Mouse (Mus musculus) 416B (cell line): ENCODE results near the gene Ctf2.

Source experiments
- DNase-seq: peaks from one replicate; pipeline ENCODE4 v3.0.0; 2011; ENCODE audit warnings: low read depth

Gene Ctf2

DNA sequence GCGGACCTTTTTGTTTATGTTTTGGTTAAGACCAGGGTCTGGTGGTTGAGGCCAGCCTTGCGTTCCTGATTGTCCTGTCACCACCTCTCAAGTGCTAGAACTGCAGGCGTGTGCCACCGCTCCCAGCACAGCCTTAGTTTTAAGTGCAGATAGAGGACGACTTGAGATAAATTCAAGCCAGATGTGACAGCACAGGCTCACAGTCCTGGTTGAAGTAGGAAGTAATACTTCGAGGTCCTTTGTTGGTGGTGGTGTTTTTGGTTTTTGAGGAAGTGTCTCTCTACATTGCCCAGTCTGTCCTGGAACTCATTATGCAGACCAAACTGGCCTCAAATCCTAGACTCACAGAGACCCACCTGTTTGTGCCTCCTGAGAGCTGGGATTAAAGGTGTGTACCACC is 27.8 kb upstream of the Ctf2 start:
- DNase-seq, result no peak

DNA sequence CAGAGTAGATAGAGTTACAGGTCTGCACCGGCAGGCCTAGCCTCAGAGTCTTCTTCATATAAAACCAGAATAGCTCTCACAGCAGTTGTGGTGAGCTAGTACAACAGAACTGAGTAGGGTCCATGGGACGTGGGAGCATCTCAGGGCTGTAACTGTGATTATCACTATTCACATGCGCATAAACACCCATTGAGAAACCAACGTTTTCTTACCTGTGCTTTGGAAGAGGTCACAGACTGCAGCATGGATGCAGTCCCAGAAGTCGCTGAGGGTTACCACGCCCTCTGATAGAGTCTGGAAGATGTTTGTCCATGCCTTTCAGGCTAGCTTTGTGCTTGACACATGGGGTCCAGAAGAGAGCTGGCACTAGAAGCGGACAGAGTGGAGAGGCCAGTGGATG is 21.8 kb upstream of the Ctf2 start:
- no peak for DNase-seq

DNA sequence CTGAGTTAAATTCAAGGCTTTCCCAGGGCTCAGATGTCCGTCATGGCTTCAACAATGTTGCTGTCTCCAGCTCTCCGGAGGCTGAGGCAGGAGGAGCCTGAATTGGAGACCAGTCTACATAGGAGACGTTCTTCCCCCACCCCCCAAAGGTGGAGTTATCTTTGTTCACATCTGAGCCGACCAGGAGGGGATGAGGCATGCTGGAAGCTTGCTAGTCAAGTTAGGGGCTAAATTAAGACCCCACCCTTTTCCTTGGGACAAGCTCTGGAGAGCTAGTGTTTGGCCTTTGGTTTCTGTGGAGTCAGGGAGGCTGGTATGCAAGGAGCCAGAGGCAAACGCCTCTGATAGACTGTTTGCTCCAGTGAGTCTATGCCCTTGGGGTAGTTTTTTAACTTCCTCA is 21.2 kb upstream of the Ctf2 start:
- no peak for DNase-seq

DNA sequence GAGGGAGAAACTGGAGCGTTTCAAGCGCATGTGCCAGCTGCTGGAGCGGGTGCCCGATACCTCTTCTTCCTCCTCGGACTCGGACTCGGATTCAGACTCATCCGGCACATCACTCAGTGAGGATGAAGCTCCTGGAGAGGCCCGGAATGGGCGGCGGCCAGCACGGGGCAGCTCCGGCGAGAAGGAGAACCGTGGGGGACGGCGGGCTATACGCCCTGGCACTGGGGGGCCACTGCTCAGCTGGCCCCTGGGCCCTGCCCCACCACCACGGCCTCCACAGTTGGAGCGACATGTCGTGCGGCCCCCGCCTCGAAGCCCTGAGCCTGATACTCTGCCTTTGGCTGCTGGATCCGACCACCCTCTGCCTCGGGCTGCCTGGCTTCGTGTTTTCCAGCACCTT is 20.1 kb upstream of the Ctf2 start:
- no peak for DNase-seq

DNA sequence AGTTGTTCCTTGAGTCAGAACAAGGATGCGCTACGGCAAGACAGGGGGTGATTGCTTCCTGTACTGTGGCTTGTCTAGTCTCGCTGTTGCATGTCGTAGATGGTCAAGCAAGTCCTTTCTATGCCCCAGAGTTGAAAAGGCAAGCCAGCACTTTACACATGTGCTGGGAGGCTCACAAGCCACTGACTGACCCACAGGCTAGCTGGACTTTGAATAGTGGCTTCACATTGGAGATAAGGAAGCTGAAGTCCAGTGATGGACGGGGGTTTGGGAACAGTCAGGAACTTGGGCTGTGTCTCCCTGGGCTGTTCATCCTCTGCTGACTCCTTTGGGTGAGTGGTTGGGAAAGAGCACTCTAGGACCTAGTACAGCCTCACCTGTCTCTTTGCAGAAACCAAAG is 19.7 kb upstream of the Ctf2 start:
- no peak for DNase-seq

DNA sequence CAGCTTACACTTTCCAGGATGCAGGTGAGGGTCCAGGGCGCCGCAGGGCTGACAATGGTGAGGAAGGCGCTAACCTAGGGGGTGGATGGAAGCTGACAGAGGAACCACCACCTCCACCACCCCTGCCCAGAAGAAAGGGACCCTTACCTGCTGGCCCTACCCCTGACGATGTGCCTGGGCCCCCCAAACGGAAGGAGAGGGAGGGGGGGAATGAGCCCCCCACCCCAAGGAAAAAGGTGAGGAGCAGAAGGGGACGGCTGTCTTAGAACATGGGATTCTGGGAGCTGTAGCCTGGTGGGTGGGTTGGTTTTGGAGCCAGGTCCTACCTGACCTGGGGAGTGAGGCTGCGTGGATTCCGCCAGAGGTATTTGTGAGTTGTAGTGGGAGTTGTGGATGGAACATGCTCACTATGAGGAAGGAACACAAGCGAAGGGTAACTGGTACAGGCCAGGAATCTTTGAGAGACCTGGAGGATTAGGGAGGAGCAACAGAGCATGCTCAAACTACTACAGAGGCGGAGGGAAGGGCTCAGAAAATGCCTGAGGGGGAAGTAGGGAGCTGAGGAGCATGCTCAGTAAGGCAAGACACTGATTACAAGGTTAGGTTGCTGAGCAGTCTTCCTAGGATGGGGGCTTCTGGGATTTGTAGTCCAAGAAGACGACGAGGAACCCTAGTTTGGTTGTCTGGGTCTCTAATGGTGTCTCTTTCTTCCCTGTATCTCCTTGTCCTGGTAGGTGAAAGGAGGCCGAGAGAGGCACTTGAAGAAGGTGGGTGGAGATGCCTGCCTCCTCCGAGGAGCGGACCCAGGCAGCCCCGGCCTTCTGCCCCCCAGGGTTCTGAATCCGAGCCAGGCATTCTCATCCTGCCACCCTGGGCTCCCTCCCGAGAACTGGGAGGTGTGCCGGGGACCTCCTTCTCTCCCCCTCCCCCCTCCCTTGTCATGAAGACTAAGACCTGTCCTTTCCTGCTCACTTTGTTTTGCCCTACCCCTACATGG is 18.5 kb upstream of the Ctf2 start:
- DNase-seq, result peak; percentile 23

DNA sequence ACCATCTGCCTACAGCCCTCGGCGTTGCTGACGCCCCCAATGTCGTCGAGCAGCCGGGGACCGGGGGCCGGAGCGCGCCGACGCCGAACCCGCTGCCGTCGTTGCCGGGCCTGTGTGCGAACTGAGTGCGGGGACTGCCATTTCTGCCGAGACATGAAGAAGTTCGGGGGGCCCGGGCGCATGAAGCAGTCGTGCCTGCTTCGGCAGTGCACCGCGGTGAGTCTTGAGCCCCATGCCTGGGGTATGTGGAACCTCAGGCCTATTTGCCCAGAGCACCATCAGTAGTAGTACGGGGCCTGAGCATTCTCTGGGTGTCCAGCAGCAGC is 16.2 kb upstream of the Ctf2 start:
- DNase-seq, result no peak

DNA sequence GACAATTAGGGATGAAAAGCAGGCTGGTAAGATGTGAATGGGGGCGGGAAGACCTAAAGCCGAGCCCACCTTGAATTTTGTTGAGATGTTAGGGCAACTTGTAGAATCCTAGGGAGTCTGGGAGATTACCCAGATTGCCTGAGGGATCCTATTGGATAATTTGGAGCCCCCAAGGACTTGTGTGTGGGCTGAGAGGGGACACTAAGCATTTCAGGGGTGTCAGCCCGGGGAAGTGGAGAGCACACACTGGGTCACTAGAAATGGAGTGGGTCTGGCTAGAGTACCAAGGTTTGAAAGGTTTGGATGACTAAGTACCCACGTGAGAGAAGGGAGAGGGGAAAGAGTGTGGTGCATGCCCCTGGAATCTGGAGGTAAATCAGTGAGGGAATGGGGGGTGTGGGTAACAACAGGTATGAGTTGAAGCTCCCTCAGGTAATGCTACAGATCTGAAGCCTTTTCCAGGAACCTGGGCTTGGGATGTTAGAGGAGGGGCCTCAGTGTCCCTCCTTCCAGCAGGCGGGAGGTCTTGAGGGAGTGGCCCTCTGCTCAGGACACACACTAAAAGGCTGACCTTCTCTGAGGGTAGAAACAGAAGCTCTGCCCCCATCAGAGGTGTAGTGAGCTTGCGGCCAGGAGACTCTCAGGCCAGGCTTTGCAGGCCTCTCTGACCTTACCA is 15.7 kb upstream of the Ctf2 start:
- DNase-seq, result no peak

DNA sequence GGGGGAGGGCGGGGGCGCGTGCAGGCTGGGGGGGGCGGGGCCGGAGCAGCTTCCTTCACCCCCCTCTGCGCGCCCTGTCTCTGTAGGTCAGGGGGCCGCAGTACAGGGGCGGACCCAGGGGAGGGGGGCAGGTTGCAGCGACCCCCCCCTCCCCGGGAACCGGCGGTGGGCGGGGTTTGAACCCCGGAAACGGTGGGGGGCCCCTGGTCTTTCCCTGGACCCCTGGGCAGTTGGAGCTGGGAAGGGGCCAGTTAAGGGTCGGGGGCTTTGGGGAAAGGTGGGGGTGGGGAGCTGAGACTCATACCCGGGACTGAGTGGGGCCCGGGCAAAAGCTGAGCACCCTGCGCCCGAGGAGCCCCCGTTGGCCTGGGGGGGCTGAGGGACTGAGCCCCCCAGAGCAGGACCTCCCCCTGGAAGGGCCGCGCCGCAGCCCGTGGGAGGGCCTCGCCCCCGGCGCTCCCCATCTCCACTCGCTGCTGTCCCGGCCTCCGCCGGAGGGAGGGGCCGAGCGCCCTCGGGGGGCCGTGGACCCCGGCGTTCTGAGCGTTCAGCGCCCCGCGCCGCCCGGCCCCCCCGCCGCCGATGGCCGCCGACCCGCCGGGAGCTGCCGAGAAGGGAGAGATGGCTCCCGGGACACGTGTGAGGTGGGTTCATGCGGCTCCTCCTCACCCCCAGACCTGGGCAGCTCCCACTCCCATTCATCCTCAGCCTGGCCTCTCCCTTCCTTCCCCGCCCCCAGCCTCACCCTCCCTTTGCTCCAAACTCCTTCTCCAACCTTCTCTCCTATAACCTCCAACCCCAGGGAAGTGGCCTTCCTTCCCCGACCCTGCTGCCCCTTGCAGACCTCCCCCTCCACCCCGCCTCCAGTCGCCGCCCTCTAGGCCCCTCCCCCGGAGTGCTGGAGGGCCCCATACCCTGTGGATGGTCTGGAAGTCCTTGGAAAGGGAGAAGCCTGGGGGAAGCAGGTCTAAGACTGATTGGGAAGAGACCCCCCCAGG is 14.8 kb upstream of the Ctf2 start:
- DNase-seq, result peak; percentile 41

DNA sequence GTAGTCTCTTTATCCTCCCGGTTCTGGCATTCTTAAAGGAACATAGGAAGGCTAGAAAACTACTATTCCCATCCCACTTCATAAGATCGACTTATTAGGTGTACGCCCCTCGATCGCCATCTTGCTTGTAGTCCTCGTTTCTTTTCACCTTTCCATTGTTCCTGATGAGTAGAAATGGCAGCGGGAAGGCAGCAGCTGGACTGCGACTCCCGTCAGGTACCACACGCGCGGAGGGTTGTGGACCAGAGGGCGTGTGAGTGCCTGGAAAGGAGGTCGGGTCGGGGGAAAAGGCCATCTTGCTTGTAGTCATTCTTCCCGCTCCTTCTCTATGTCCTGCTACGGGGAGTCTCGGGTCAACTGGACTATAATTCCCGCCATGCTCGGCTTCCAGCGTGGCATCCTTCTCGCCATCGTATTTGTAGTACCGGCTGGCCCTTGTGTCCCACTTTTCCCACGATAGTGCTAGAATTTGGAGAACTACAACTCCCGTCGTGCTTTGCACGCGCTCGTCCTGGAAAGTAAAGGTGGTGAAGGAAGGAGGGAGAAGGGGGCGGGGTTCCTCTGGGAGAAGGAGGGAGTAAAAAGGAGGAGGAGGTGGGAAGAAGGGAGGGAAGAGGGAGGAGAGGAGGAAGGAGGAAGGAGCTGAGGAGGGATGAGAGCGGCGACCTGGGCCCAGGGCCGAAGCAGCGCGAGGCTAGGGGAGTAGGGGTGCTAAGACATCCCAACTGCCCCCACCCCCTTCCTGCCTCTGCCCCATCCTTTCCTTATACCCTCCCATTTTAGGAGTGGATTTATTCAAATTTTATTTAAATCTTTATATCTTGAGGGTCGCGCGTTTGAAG is 13.9 kb upstream of the Ctf2 start:
- DNase-seq, result peak; percentile 98

DNA sequence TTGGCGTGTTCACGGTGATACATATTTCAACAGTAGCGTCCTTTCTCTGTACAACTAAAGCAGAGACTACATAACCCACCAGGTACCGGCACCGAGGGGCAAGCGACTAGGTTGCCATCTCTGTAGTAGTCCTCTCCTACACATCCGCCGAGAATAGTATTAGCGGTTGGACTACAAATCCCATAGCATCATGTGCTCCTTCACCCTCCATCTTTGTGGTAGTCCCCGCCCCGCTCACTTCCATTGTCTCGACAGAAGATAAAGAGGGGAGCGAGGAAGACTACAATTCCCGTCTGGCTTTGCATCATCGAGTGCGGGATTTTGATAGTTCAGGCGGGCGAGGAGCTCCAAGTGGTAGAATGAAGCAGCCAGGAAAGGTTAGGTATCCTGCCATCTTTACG is 13.3 kb upstream of the Ctf2 start:
- peak; percentile 99 for DNase-seq

DNA sequence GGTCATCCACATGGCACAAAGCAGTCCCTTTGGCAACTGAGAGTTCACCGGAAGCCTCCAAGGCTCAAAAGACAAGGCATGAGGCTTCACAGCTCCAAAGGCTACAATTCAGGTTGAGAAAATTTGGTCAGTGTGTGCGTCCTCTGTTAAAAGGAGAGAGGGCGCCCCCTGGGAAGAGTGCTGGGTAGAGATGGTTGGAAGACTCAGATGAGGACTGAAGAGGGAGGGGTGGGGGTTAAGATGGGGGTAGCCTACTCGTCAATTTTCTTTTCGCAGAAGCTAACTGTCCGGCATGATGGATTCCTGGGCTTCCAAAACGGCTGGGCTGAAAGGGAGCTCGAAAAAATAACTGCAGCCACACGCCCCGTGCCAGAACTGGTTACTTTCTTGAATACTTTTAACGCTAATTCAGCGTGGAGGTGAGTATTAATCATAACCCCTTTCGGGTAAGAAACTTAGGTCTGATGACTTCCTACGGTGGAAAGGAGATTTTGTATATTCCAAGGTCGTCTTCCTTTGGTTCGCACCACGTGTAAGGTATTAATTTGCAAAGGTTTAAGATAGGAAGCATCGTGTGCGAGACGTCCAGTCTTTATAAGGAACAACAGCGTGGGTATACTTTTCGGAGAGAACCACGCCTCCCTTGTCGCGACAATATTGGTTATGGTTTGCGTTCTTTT is 12.5 kb upstream of the Ctf2 start, which contains the start of gene Fbxl19:
Gene Fbxl19, plus strand, starts transcription at position 178 of the 680 bp plus-strand sequence.
- DNase-seq, result peak; percentile 90

DNA sequence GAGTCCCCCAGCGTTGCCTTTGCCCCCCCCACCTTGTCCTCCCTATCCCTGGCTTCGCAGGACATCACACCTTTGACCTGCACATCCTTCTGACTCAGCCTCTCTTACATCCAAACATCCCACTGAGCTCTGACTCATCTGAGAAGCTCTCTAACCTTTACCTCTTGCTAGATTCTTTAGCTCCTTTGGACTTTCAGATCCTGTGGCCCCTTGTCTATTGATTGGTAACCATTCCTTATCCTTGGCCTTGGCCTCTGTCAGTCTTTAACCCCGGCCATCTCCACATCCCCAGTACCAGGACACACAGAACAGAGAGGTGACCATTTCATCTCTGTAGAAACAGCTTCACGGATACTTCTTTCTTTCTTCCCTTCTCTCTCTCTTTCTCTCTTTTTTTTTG is 1.8 kb downstream of the Ctf2 start:
- no peak for DNase-seq

DNA sequence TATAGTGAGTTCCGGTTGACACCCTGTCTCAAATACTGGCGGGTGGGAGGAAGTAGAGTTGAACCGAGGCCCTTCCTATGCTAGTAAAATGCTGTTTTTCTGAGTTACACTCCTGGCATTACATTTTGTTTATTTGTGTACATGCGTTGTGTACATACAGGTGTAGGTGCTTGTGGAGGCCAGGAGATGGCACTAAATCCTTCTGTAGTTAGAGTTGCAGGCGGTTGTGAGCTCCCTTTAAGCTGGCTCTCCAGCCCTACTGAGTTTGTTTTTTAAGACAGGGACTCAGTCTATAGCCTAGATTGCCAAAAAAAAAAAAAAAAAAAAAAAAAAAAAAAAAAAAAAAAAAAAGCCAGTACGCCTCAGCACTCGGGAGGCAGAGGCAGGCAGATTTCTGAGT is 4.1 kb downstream of the Ctf2 start:
- peak; percentile 74 for DNase-seq

DNA sequence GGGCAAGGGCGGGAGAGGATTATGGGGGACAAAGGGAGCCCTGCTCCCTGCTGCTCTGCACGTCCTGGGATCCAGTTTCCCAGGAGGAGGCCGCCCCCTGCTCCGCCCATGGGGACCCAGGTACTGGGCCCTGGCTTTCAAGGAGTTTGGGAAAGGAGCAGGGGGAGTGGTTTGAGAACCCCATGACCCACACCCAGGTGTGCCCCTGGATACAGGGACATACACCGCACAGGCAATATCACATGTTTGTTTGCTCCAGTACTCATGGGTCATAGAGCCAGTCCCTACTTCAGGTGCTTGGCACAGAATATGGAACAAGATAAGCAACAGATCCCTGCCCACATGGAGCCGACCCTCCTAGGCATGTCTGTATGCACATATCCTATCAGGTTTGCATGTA is 6.0 kb downstream of the Ctf2 start:
- no peak for DNase-seq

DNA sequence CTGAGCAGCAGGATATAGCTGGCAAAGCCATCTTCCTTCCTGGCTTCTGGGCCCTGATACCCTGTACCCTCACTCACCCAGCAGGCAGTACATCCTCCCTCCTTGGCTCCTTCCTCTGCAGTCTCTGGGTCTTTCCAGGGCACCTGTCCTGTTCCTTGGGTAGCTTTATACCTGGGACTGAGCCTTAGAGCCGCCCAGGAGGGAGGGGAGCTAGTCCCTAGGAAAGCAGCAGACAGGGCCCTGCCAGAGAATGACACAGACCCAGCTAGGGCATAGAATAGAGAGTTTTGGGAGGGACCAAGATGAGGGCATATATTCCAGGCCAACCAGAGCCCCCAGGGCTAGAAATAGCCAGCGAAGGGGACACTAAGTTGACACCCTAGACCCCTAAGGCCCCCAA is 6.5 kb downstream of the Ctf2 start:
- DNase-seq, result no peak

DNA sequence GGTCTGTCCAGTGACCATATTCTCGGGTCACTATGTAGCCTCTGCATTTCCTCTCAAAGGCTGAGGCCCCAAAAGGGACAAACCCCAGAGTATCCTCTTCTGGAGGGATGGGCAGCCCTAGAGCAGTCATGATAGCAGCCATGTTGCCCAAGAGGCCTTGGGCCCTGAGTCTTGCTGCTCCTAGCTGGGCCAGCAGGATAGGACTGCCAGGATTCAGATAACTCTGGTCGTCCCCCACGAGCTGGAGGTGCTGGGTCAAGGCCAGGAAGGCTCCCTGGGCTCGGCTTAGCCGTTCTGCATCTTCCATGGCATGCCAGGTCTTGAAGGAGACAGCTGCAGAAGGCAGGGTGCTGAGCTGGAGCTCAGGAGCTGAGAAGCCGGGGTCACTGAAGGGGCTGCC is 12.7 kb downstream of the Ctf2 start:
- DNase-seq, result no peak

DNA sequence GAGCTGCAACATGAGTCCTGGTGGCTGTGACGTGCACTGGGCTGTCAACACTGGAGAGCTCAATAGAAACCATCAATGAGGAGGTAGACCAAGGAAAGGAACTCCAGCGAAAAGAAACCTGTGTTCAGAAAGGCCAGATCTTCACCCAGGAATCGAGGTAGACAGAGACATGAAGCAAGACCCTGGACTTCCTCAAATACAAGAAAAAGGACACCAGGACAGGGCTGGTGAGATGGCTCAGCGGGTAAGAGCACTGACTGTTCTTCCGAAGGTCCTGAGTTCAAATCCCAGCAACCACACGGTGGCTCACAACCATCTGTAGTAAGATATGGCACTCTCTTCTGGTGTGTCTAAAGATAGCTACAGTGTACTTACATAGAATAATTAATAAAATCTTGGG is 13.6 kb downstream of the Ctf2 start:
- DNase-seq, result peak; percentile 23

DNA sequence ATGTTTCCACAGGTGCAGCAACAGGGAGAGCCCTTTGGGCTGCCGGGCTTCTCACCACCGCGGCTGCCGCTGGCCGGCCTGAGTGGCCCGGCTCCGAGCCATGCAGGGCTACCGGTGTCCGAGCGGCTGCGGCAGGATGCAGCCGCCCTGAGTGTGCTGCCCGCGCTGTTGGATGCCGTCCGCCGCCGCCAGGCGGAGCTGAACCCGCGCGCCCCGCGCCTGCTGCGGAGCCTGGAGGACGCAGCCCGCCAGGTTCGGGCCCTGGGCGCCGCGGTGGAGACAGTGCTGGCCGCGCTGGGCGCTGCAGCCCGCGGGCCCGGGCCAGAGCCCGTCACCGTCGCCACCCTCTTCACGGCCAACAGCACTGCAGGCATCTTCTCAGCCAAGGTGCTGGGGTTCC is 15.0 kb downstream of the Ctf2 start:
- no peak for DNase-seq

DNA sequence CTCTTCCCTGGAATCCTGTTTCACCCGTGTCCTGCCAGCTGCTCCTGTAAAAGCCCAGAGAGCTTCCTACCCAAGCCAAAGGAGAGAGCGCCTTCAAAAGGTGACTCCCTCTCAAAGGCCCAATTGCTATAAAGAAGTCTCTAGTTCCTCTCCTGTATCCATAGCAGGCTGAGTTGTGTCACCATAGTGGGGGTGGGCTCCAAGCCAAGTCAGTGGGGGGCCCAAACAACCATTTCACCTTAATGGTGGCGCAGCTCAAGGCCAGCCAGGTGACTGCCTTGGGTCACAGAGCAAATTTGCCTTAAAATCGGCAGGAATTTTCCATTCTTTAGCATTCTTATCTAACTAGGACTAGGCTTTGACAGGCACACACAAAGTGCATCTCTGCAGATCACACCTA is 17.1 kb downstream of the Ctf2 start:
- no peak for DNase-seq
